Mouse (Mus musculus) hindbrain, embryonic 14.5 days (tissue): ENCODE measurements at regions not wholly inside any gene's neighbourhood (a gene's known extent, or its start where the extent isn't known, plus 50 kb on each side); places are given as distances from the start of the nearest gene placed in this dataset.
A peak's percentile ranks its signal among the peaks of the same experiment; 100 is the strongest.

Experiments used
- ATAC-seq: fragments of 200-750 bp; cut with Nextera tagmentation; 2 replicates; pipeline ENCODE4 v1.8.0; 2017; ENCODE audit warnings: moderate number of reproducible peaks, mild to moderate bottlenecking, moderate TSS enrichment, moderate library complexity; ENCODE audit not compliant: low FRiP score
- DNase-seq: peaks from one replicate; pipeline ENCODE4 v3.0.0-alpha.2; 2015; ENCODE audit warnings: low spot score
- H3K27ac ChIP-seq: fragments of 300-500 bp; sonication (generic); 2 replicates; pipeline ENCODE4 v1.5.1; 2014; ENCODE audit warnings: mild to moderate bottlenecking, moderate library complexity
- H3K27me3 ChIP-seq: fragments of 300-500 bp; sonication (generic); 2 replicates; pipeline ENCODE4 v1.6.1; 2014; ENCODE audit warnings: mild to moderate bottlenecking, low read length, mixed read lengths; ENCODE audit not compliant: control insufficient read depth, insufficient read depth
- H3K36me3 ChIP-seq: fragments of 300-500 bp; sonication (generic); replicated peaks from 2 replicates; pipeline ENCODE4 v1.6.1; 2014; ENCODE audit not compliant: control insufficient read depth, insufficient read depth
- H3K4me1 ChIP-seq: fragments of 300-500 bp; sonication (generic); replicated peaks from 2 replicates; pipeline ENCODE4 v1.6.1; 2014; ENCODE audit warnings: antibody characterized with exemption, low read length, mixed read lengths; ENCODE audit not compliant: control insufficient read depth, insufficient read depth
- H3K4me2 ChIP-seq: fragments of 300-500 bp; sonication (generic); replicated peaks from 2 replicates; pipeline ENCODE4 v1.6.1; 2014; ENCODE audit warnings: mild to moderate bottlenecking, moderate library complexity
- H3K4me3 ChIP-seq: fragments of 300-500 bp; sonication (generic); replicated peaks from 2 replicates; pipeline ENCODE4 v1.5.1; 2014; ENCODE audit warnings: mild to moderate bottlenecking, low read length
- H3K9ac ChIP-seq: fragments of 300-500 bp; sonication (generic); 2 replicates; pipeline ENCODE4 v1.6.1; 2014
- H3K9me3 ChIP-seq: fragments of 300-500 bp; sonication (generic); 2 replicates; pipeline ENCODE4 v1.6.1; 2016; ENCODE audit warnings: low read length; ENCODE audit not compliant: control insufficient read depth
- WGBS: fragments of 180-500 bp; shearing (Covaris S2); extraction: QIAGEN DNeasy Blood & Tissue Kit; methylation state at CpG from one replicate; pipeline ENCODE4 v1.1.7; 2014; 5-methylcytosine and 5-hydroxymethylcytosine counted together

DNA sequence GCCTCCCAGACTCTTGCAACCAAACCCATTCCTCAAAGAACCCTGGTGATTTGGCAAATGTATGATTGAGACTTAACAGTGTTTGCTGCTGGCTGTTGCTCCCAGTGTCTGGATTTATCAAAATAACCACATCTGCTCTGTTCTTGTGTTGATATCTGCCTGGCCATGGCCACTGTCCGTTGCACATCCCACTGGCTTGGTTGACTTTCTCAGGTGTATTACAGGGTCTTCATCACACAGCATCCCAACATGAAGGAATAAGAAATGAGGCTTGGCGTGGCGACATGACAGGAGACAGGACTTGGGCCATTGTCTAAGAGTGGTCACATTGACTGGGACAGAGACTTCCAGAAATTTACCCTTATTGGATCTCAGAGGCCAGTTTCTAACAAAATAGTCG lies 121.2 kb downstream of the Srek1 start:
- Histone ChIP-seq H3K4me2 (no peak overlapping the region), H3K4me3 (no peak overlapping the region), H3K27me3 (no peaks in the 10 kb centered on the region), H3K9ac (no peak overlapping the region), H3K36me3 (no peaks in the 10 kb centered on the region), H3K27ac (no peak overlapping the region), H3K9me3 (no peaks in the 10 kb centered on the region), H3K4me1 (no peaks in the 10 kb centered on the region)
- no peak for ATAC-seq
- WGBS, result 89% methylated on average over 4 of the region's 4 CpGs
- no peak for DNase-seq

DNA sequence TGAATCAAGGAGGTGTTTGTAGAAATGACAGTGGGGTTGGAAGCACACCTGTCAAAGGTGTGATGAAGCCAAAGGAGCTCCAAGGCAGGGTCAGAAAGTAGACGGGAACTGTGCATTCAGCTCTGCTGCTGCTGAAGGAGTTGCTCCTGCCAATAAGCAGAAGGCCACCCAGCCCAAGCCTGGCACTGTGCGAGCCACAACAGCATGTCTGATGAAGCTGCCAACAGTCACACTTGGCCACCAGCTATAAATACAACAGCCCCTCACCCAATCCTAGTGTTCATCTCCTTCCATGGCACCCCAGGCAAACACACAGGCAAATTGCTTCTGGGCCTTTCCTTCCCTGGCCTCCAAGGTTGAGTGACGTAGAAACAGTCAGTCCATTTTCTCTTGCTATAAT lies 125.0 kb downstream of the Srek1 start:
- 92% methylated on average over 3 of the region's 3 CpGs for WGBS
- DNase-seq, result no peak
- ATAC-seq, result no peak

DNA sequence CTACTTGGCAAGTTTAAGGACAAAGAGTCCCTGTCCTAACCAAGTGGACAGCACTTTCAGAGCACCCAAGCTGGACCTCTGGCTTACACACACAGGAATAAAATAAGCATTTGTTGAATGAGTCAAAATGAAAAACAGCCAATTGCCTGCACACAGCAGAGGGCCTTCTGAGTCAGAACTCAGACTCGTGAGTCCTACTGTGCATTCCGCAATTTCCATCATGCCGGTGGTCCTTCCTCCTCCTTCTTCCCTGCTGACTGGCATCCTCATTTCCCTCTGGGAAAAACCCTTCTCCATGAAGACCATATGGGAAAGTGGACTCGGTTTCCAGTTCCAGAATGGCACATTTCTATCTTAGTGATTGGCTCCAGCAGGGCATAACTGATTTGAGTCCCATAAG lies 126.4 kb downstream of the Srek1 start:
- 76% methylated on average over 4 of the region's 4 CpGs for WGBS
- ATAC-seq (no peak), DNase-seq (no peak)
- H3K4me2 ChIP-seq, result no peak overlapping the region
- H3K27me3 ChIP-seq, result no peaks in the 10 kb centered on the region
- H3K27ac ChIP-seq, result no peak overlapping the region
- H3K36me3 ChIP-seq, result no peaks in the 10 kb centered on the region
- no peak overlapping the region for H3K4me3 ChIP-seq
- no peaks in the 10 kb centered on the region for H3K4me1 ChIP-seq
- no peak overlapping the region for H3K9ac ChIP-seq
- no peaks in the 10 kb centered on the region for H3K9me3 ChIP-seq

More for the DNA sequence above, 125.0 kb downstream of the Srek1 start:
- Histone ChIP-seq H3K36me3 (no peaks in the 10 kb centered on the region), H3K27me3 (no peaks in the 10 kb centered on the region), H3K27ac (no peak overlapping the region), H3K9ac (no peak overlapping the region), H3K9me3 (no peaks in the 10 kb centered on the region), H3K4me3 (no peak overlapping the region), H3K4me2 (no peak overlapping the region), H3K4me1 (no peaks in the 10 kb centered on the region)

DNA sequence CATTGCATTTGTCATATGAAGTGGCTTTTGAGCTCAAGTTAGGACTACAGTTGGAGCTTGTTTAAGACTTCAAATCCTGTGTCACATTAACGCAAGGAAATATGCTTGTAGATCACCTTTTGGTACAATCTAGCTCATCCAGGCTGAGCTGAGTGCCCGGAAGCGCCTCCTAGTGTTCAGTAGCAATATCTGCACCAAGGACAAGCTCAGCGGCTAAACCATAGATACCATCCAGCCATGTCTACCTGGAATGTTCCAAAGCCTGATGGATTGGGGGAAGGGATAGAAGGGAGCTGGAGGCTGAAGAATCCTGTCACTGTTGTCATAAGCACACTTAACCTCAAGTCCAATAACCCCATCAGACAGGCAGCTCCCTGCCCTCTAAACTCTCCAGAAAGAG lies 128.4 kb downstream of the Srek1 start:
- no peaks in the 10 kb centered on the region for H3K36me3 ChIP-seq
- DNase-seq, result peak; percentile 42
- no peak overlapping the region for H3K9ac ChIP-seq
- no peak overlapping the region for H3K4me3 ChIP-seq
- no peaks in the 10 kb centered on the region for H3K9me3 ChIP-seq
- 41% methylated on average over 4 of the region's 4 CpGs for WGBS
- H3K4me1 ChIP-seq, result no peaks in the 10 kb centered on the region
- no peak overlapping the region for H3K27ac ChIP-seq
- H3K4me2 ChIP-seq, result no peak overlapping the region
- no peaks in the 10 kb centered on the region for H3K27me3 ChIP-seq
- no peak for ATAC-seq

GRCm38 (mm10) chr13:103643993-103644722 lies 130.2 kb downstream of the Srek1 start:
- Histone ChIP-seq H3K4me1 (no peaks in the 10 kb centered on the region), H3K36me3 (no peaks in the 10 kb centered on the region), H3K4me3 (no peak overlapping the region), H3K27ac (no peak overlapping the region), H3K9ac (no peak overlapping the region), H3K27me3 (no peaks in the 10 kb centered on the region), H3K9me3 (no peaks in the 10 kb centered on the region), H3K4me2 (no peak overlapping the region)
- ATAC-seq (peak; percentile 79; the same call in 1 of the 2 replicates), DNase-seq (peak; percentile 83)
- WGBS, result 42% methylated on average over 6 of the region's 6 CpGs

GRCm38 (mm10) chr13:103643486-103643885 lies 130.9 kb downstream of the Srek1 start:
- no peak overlapping the region for H3K27ac ChIP-seq
- no peaks in the 10 kb centered on the region for H3K27me3 ChIP-seq
- H3K4me1 ChIP-seq, result no peaks in the 10 kb centered on the region
- no peak overlapping the region for H3K4me2 ChIP-seq
- WGBS, result 34% methylated on average over 5 of the region's 5 CpGs
- no peaks in the 10 kb centered on the region for H3K36me3 ChIP-seq
- H3K9me3 ChIP-seq, result no peaks in the 10 kb centered on the region
- ATAC-seq (no peak), DNase-seq (no peak)
- H3K9ac ChIP-seq, result no peak overlapping the region
- H3K4me3 ChIP-seq, result no peak overlapping the region

- Histone ChIP-seq H3K9me3 (no peaks in the 10 kb centered on the region), H3K4me2 (no peak overlapping the region), H3K36me3 (no peaks in the 10 kb centered on the region), H3K9ac (no peak overlapping the region), H3K4me1 (no peaks in the 10 kb centered on the region), H3K27me3 (no peaks in the 10 kb centered on the region), H3K27ac (no peak overlapping the region), H3K4me3 (no peak overlapping the region)
- ATAC-seq, result no peak
- DNase-seq, result no peak
- 78% methylated on average over 10 of the region's 10 CpGs for WGBS
Measured at GRCm38 (mm10) chr13:103642542-103643375, 131.6 kb downstream of the Srek1 start.

- no peak overlapping the region for H3K4me2 ChIP-seq
- H3K27ac ChIP-seq, result no peak overlapping the region
- ATAC-seq (no peak), DNase-seq (no peak)
- H3K27me3 ChIP-seq, result no peaks in the 10 kb centered on the region
- no peaks in the 10 kb centered on the region for H3K9me3 ChIP-seq
- no peaks in the 10 kb centered on the region for H3K36me3 ChIP-seq
- H3K9ac ChIP-seq, result no peak overlapping the region
- H3K4me1 ChIP-seq, result no peaks in the 10 kb centered on the region
- H3K4me3 ChIP-seq, result no peak overlapping the region
Measured at GRCm38 (mm10) chr13:103638038-103638437, 136.4 kb downstream of the Srek1 start.

GRCm38 (mm10) chr13:103637414-103637813 lies 137.0 kb downstream of the Srek1 start:
- no peak overlapping the region for H3K4me2 ChIP-seq
- WGBS, result 86% methylated on average over 3 of the region's 3 CpGs
- H3K9me3 ChIP-seq, result no peaks in the 10 kb centered on the region
- H3K27me3 ChIP-seq, result no peaks in the 10 kb centered on the region
- H3K4me1 ChIP-seq, result no peaks in the 10 kb centered on the region
- no peak for ATAC-seq
- H3K9ac ChIP-seq, result no peak overlapping the region
- no peak for DNase-seq
- no peak overlapping the region for H3K4me3 ChIP-seq
- H3K36me3 ChIP-seq, result no peaks in the 10 kb centered on the region
- H3K27ac ChIP-seq, result no peak overlapping the region
